Mouse (Mus musculus) inflammation-experienced regulatory T-cells, adult 16 weeks (primary cell): ENCODE results near the gene Tril. TPM values are rescaled to one million over a fixed set of nuclear protein-coding genes. Genes with fewer than 3 reads are reported as not detected.

Experiments used
- polyA plus RNA-seq: library from polyadenylated mRNA; unstranded; fragments of 100-300 nt; shearing (Covaris generic); gene quantifications from one replicate; pipeline ENCODE4 v1.2.1, GENCODE M21; 2017

Gene Tril
- polyA plus RNA-seq, result not detected

GRCm38 (mm10) chr6:53820486-53820985, at the start of gene Tril:
TSS of gene Tril (minus strand) at chr6:53820830.

Other genes starting within 250 kb of the Tril start
- gene Cpvl, start 157.8 kb upstream of the Tril start, polyA plus RNA-seq, result not detected
- gene Chn2, start 218.7 kb upstream of the Tril start, polyA plus RNA-seq, result 16.4 TPM